Mouse (Mus musculus): Measurements from ENCODE around the gene Birc2. TPM values are rescaled to one million over a fixed set of nuclear protein-coding genes. Genes with fewer than 3 reads are reported as not detected.

Gene Birc2
- polyA plus RNA-seq, 1 experiment from 2014 or later: 29.7 TPM

DNA sequence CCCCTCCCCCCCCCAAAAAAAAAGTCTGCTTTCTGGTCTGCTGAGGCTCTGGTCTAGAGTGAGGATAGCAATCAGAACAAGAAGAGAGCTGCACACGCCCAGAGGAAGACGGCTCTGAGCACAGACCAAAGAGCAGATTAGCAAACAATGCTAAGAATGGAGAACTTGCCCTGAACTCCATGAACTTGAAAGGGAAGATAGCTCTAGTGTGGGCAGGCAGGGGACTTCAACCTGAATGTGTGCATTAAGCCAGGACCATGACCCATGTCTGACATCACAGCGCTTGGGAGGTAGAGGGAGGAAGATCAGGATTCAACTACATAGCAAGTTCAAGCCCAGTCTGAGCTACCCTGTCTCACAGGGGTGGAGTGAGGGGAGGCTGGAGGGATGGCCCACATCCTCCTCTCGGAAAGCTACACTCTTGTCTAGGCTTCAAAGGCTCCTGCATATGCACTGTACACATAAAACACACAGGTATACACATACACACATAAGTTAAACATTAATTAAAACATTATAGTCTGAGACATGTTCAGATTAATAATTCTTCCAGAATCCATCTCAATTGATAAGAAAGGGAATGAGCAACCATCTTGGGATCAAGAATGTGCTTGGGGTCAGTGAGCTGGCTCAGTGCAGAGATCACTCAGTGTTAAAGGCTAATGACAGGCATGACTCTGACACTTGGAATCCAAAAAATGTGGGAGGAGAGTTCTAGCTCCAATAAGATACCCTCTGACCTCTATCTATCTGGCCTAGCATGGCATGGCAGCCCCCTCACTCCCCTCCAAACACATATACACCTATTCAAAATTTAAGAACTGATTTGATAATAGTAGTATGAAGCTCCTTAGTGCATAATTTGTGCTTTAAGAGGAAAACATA is 15.7 kb upstream of the Birc2 start:
- Histone ChIP-seq H3K4me3 (ENCODE audit: low read length) (no peak overlapping the region), H3K27ac (ENCODE audit: low read length) (no peak overlapping the region), H3K9me3 (replicated peaks; ENCODE audit: control insufficient read depth, low read length) (no peaks in the 10 kb centered on the region), H3K27me3 (ENCODE audit: control insufficient read depth, insufficient read depth, low read length) (no peaks in the 10 kb centered on the region), H3K4me2 (ENCODE audit: low read depth, low read length) (no peak overlapping the region), H3K4me1 (ENCODE audit: control insufficient read depth, insufficient read depth, low read length) (no peaks in the 10 kb centered on the region), H3K9ac (ENCODE audit: low read length) (no peak overlapping the region), H3K36me3 (ENCODE audit: control insufficient read depth, insufficient read depth) (peaks cover 12% of the 10 kb centered on the region; the same call in 1 of the 2 replicates)
- 50% methylated on average over 4 of the region's 4 CpGs for WGBS
- no peak for ATAC-seq (replicated peaks; ENCODE audit: extremely low read depth, insufficient read depth, low FRiP score)

DNA sequence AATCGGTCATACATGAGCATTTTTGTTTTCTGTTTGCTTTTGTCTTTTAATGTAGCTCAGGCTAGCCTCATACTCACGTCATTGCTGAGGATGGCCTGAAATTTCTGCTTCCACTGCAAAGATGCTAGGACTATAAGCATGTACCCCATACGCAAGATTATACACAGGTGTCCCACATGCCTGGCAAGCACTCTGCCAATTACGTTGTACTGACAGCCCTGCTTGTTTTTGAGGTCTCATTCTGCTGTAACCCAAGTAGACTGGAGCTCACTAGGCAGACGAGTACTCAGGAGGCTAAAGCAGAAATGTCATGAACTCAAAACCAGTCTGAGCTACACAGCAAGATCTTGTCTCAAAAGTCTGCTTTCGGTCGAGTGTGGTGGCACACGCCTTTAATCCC is 15.0 kb upstream of the Birc2 start:
- no peak overlapping the region for H3K4me3 ChIP-seq (ENCODE audit: low read length)
- H3K27me3 ChIP-seq (ENCODE audit: control insufficient read depth, insufficient read depth, low read length): no peaks in the 10 kb centered on the region
- WGBS: 89% methylated on average over 8 of the region's 8 CpGs
- no peak for ATAC-seq (replicated peaks; ENCODE audit: extremely low read depth, insufficient read depth, low FRiP score)
- H3K4me1 ChIP-seq (ENCODE audit: control insufficient read depth, insufficient read depth, low read length): no peaks in the 10 kb centered on the region
- H3K9me3 ChIP-seq (replicated peaks; ENCODE audit: control insufficient read depth, low read length): no peaks in the 10 kb centered on the region
- no peak overlapping the region for H3K4me2 ChIP-seq (ENCODE audit: low read depth, low read length)
- H3K36me3 ChIP-seq (ENCODE audit: control insufficient read depth, insufficient read depth): peaks cover 12% of the 10 kb centered on the region; the same call in 1 of the 2 replicates
- no peak overlapping the region for H3K9ac ChIP-seq (ENCODE audit: low read length)
- no peak overlapping the region for H3K27ac ChIP-seq (ENCODE audit: low read length)

DNA sequence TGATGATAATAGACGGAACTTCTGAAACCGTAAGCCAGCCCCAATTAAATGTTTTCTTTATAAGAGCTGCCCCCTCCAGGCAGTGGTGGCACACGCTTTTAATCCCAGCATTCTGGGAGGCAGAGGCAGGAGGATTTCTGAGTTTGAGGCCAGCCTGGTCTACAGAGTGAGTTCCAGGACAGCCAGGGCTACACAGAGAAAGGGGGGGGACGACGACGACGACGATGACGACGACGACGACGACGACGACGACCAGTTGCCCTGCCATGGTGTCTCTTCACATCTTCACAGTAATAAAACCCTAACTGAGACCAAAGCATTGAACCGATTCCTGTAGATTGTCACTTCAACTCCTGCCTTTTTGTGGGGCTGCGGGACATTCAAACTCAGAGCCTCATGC is 11.3 kb upstream of the Birc2 start:
- Histone ChIP-seq H3K9me3 (replicated peaks; ENCODE audit: control insufficient read depth, low read length) (no peaks in the 10 kb centered on the region), H3K36me3 (ENCODE audit: control insufficient read depth, insufficient read depth) (peaks cover 5% of the 10 kb centered on the region; the same call in 1 of the 2 replicates), H3K4me1 (ENCODE audit: control insufficient read depth, insufficient read depth, low read length) (0 out of 2 replicates have a peak, but pooled peaks cover 5% of the 10 kb centered on the region), H3K27me3 (ENCODE audit: control insufficient read depth, insufficient read depth, low read length) (no peaks in the 10 kb centered on the region), H3K4me3 (ENCODE audit: low read length) (no peak overlapping the region), H3K4me2 (ENCODE audit: low read depth, low read length) (no peak overlapping the region), H3K9ac (ENCODE audit: low read length) (no peak overlapping the region), H3K27ac (ENCODE audit: low read length) (no peak overlapping the region)
- 87% methylated on average over 18 of the region's 18 CpGs for WGBS
- ATAC-seq (replicated peaks; ENCODE audit: extremely low read depth, insufficient read depth, low FRiP score): no peak

DNA sequence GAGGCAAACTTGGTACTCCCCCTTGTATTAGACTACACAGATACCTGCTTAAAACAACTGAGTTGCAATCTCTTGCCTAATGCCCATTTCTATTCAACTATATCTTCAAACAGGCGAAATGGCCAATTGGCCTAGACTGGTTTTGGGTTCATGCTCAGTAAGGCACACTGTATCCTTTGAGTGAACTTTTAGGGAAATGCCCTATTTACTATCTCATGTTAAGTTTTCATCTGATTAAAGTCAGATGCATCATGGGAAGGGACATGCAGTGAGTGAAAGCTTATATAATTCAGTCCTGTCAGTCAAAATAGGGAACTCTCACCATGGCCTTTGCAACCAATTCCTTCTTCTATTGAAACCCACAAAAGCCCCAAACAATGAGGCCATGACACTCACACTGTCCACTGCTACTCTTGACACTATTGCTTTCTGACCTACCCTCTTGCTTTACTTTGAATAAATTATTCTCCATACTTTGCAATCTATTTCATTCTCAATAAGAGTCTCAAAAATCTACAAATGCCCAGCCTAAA is 9.9 kb upstream of the Birc2 start:
- 84% methylated on average over 1 of the region's 1 CpGs for WGBS
- Histone ChIP-seq H3K36me3 (ENCODE audit: control insufficient read depth, insufficient read depth) (peaks cover 5% of the 10 kb centered on the region; the same call in 1 of the 2 replicates), H3K27ac (ENCODE audit: low read length) (no peak overlapping the region), H3K27me3 (ENCODE audit: control insufficient read depth, insufficient read depth, low read length) (no peaks in the 10 kb centered on the region), H3K4me1 (ENCODE audit: control insufficient read depth, insufficient read depth, low read length) (0 out of 2 replicates have a peak, but pooled peaks cover 5% of the 10 kb centered on the region), H3K4me3 (ENCODE audit: low read length) (no peak overlapping the region), H3K4me2 (ENCODE audit: low read depth, low read length) (no peak overlapping the region), H3K9ac (ENCODE audit: low read length) (no peak overlapping the region), H3K9me3 (replicated peaks; ENCODE audit: control insufficient read depth, low read length) (no peaks in the 10 kb centered on the region)
- no peak for ATAC-seq (replicated peaks; ENCODE audit: extremely low read depth, insufficient read depth, low FRiP score)

DNA sequence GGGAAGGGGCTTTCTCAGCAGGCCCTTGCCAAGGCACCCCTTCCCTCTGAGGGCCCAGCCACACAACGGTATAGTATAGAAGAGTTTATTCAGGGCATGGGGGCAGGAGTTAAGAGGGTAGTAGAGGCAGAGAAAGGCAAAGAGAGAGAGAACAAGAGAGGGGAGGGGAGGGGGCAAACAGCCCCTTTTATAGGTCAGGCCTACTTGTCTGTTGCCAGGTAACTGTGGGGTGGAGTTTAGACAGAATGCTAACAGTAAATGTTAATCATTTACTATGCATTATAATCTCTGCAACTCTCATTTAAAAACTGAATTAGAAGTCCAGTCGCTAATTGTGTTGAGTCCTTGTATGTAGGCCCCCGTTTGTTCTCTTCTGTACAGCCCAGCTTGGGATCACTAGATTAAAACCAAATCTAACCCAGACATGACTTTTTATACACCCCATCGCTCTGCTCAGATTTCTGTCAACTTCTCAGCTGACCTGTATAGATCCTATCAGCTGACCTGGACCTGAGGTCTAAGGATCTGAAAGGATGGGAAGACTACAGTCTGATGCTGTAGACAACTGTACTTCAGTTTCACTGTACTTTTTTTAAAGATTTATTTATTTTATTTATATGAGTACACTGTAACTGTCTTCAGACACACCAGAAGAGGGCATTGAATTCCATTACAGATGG is 8.5 kb upstream of the Birc2 start:
- H3K36me3 ChIP-seq (ENCODE audit: control insufficient read depth, insufficient read depth): peaks cover 5% of the 10 kb centered on the region; the same call in 1 of the 2 replicates
- WGBS: 72% methylated on average over 4 of the region's 4 CpGs
- no peak overlapping the region for H3K4me3 ChIP-seq (ENCODE audit: low read length)
- H3K4me2 ChIP-seq (ENCODE audit: low read depth, low read length): no peak overlapping the region
- H3K9ac ChIP-seq (ENCODE audit: low read length): no peak overlapping the region
- H3K4me1 ChIP-seq (ENCODE audit: control insufficient read depth, insufficient read depth, low read length): 0 out of 2 replicates have a peak, but pooled peaks cover 5% of the 10 kb centered on the region
- H3K9me3 ChIP-seq (replicated peaks; ENCODE audit: control insufficient read depth, low read length): no peaks in the 10 kb centered on the region
- H3K27ac ChIP-seq (ENCODE audit: low read length): no peak overlapping the region
- ATAC-seq (replicated peaks; ENCODE audit: extremely low read depth, insufficient read depth, low FRiP score): no peak
- H3K27me3 ChIP-seq (ENCODE audit: control insufficient read depth, insufficient read depth, low read length): no peaks in the 10 kb centered on the region

DNA sequence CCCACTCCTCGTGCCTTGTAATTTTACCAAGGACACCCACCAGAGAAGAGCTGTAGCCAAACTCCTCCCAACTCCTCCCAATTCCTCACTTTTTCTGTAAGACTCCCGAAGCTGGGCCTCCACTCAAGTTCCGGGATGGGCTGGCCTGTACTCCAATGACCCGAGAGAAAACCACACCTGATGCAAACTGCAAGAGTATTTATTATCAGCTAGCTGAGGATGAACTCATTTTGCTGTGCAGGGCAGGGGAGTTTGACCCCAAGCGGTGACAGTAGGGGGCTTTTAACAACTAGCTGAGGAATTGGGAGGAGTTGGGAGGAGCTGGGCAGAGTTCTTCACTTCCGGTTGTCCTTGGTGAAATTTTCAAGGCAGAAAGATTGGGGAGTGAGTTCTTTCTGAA is 4.4 kb upstream of the Birc2 start:
- H3K4me3 ChIP-seq (ENCODE audit: low read length): no peak overlapping the region
- 58% methylated on average over 6 of the region's 6 CpGs for WGBS
- no peaks in the 10 kb centered on the region for H3K27me3 ChIP-seq (ENCODE audit: control insufficient read depth, insufficient read depth, low read length)
- no peak overlapping the region for H3K9ac ChIP-seq (ENCODE audit: low read length)
- no peak for ATAC-seq (replicated peaks; ENCODE audit: extremely low read depth, insufficient read depth, low FRiP score)
- no peaks in the 10 kb centered on the region for H3K36me3 ChIP-seq (ENCODE audit: control insufficient read depth, insufficient read depth)
- 0 out of 2 replicates have a peak, but pooled peaks cover 9% of the 10 kb centered on the region for H3K4me1 ChIP-seq (ENCODE audit: control insufficient read depth, insufficient read depth, low read length)
- no peaks in the 10 kb centered on the region for H3K9me3 ChIP-seq (replicated peaks; ENCODE audit: control insufficient read depth, low read length)
- no peak overlapping the region for H3K4me2 ChIP-seq (ENCODE audit: low read depth, low read length)
- no peak overlapping the region for H3K27ac ChIP-seq (ENCODE audit: low read length)

DNA sequence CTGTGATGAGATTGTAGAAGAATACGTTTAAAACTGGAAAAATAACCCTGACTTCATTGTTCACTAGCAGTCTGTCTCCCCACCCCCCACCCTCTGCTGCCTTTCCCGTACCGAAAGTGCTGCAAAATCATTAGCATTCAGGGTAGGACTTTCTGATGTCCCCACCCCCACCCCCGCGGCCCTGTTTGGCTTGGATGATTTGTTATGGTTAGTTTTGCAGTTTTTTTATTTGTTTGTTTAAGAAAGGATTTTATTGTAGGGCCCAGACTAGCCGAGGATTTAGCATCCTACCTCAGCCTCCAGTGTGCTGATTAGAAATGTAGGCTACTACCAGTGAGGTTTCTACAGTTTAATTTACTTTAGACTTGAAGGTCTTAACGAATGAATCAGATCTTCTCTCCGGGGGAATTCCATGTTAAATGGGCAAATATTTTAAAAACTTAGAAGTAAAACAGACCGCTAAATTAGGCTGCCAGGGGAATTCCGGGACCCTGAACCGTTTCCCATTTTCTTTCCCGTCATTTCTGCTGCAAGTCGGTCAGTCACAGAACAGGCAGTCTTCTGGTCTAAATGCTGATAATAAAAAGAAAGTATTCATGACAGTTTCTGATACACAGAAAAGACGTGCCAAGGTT is 1.1 kb upstream of the Birc2 start:
- Histone ChIP-seq H3K4me2 (ENCODE audit: low read depth, low read length) (peak overlapping the region; percentile 93), H3K4me3 (ENCODE audit: low read length) (peak overlapping the region; percentile 73), H3K9me3 (replicated peaks; ENCODE audit: control insufficient read depth, low read length) (no peaks in the 10 kb centered on the region), H3K27me3 (ENCODE audit: control insufficient read depth, insufficient read depth, low read length) (no peaks in the 10 kb centered on the region), H3K4me1 (ENCODE audit: control insufficient read depth, insufficient read depth, low read length) (peaks cover 15% of the 10 kb centered on the region), H3K27ac (ENCODE audit: low read length) (peak overlapping the region; percentile 100), H3K36me3 (ENCODE audit: control insufficient read depth, insufficient read depth) (peaks cover 9% of the 10 kb centered on the region; the same call in 1 of the 2 replicates), H3K9ac (ENCODE audit: low read length) (peak overlapping the region; percentile 95)
- no peak for ATAC-seq (replicated peaks; ENCODE audit: extremely low read depth, insufficient read depth, low FRiP score)
- 23% methylated on average over 14 of the region's 14 CpGs for WGBS

DNA sequence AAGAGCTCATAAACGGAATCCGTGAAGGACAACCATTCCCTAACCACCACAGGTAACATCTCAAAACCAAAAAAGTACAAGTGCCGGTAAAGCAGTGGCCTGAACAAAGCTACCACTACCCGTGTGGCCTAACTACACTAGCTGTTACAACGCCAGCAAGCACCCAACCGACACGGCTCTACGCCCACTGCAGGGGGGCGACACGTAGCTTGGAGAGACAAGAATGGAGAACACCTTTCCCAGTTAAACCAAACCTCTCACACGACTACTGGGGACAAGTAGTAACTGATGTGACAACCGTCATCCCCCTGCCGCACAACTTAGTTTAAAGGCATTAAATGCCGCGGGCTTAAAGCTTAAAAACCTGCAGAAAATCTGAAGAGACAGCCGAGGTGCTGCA is 533 bp downstream of the Birc2 start:
- under 1% methylated on average over 16 of the region's 16 CpGs for WGBS
- peaks cover 24% of the 10 kb centered on the region for H3K4me1 ChIP-seq (ENCODE audit: control insufficient read depth, insufficient read depth, low read length)
- peak overlapping the region; percentile 60 for H3K4me2 ChIP-seq (ENCODE audit: low read depth, low read length)
- peak overlapping the region; percentile 73 for H3K4me3 ChIP-seq (ENCODE audit: low read length)
- no peaks in the 10 kb centered on the region for H3K27me3 ChIP-seq (ENCODE audit: control insufficient read depth, insufficient read depth, low read length)
- no peaks in the 10 kb centered on the region for H3K9me3 ChIP-seq (replicated peaks; ENCODE audit: control insufficient read depth, low read length)
- H3K9ac ChIP-seq (ENCODE audit: low read length): peak overlapping the region; percentile 85
- peak overlapping the region; percentile 100 for H3K27ac ChIP-seq (ENCODE audit: low read length)
- peak; percentile 42; the same call in 1 of the 2 replicates for ATAC-seq (replicated peaks; ENCODE audit: extremely low read depth, insufficient read depth, low FRiP score)
- peaks cover 9% of the 10 kb centered on the region; the same call in 1 of the 2 replicates for H3K36me3 ChIP-seq (ENCODE audit: control insufficient read depth, insufficient read depth)
